Mouse (Mus musculus) CH12.LX (cell line): Measurements from ENCODE around the gene Gm10643. TPM values are rescaled to one million over a fixed set of nuclear protein-coding genes. Genes with fewer than 3 reads are reported as not detected.

Experiments used
- DNase-seq: peaks from one replicate; pipeline ENCODE4 v3.0.0-alpha.2; 2013; ENCODE audit errors: extremely low read depth
- H3K27ac ChIP-seq: 2 replicates; pipeline ENCODE4 v1.5.1; 2012; ENCODE audit warnings: low read depth, mild to moderate bottlenecking, control low read depth, moderate library complexity; ENCODE audit not compliant: insufficient read depth
- H3K27me3 ChIP-seq: replicated peaks from 2 replicates; pipeline ENCODE3; 2012; ENCODE audit warnings: inconsistent platforms
- H3K36me3 ChIP-seq, 2 experiments: replicated peaks in 1 of 2; 2 replicates each; pipeline versions ENCODE3 to v1.6.1; 2012; ENCODE audit warnings: inconsistent platforms in 1 of 2, low read length in 1 of 2, mild to moderate bottlenecking in 1 of 2, mixed read lengths in 1 of 2, moderate library complexity in 1 of 2; ENCODE audit not compliant: control insufficient read depth in 1 of 2, insufficient read depth in 1 of 2
- H3K4me1 ChIP-seq, 2 experiments: 2 replicates each; pipeline ENCODE4 v1.6.1; 2012; ENCODE audit warnings: inconsistent platforms in 1 of 2, moderate library complexity in 1 of 2; ENCODE audit not compliant: insufficient read depth in 2 of 2, control insufficient read depth in 1 of 2
- H3K4me2 ChIP-seq: 2 replicates; pipeline ENCODE4 v1.6.1; 2012; ENCODE audit warnings: low read depth, mild to moderate bottlenecking, control low read depth; ENCODE audit not compliant: poor library complexity, insufficient read depth, severe bottlenecking
- H3K4me3 ChIP-seq, 3 experiments: fragments of 150-350 bp in 1 of 3; sonication (generic) in 1 of 3; replicated peaks in 1 of 3; 2 replicates each; pipeline versions ENCODE3 to v1.5.1; 2011 to 2012; ENCODE audit warnings: low read depth in 2 of 3, low read length in 2 of 3, mild to moderate bottlenecking in 2 of 3, moderate library complexity in 2 of 3, control low read depth in 1 of 3, improper control_type of control experiment in 1 of 3, inconsistent platforms in 1 of 3, mixed read lengths in 1 of 3; ENCODE audit not compliant: poor library complexity in 1 of 3
- H3K79me2 ChIP-seq: replicated peaks from 2 replicates; pipeline ENCODE4 v1.6.1; 2012; ENCODE audit warnings: mild to moderate bottlenecking, moderate library complexity; ENCODE audit not compliant: control insufficient read depth, poor library complexity, insufficient read depth, severe bottlenecking; ENCODE audit errors: extremely low read depth
- H3K9ac ChIP-seq: 2 replicates; pipeline ENCODE4 v1.6.1; 2012; ENCODE audit warnings: low read depth, mild to moderate bottlenecking, control low read depth, moderate library complexity; ENCODE audit not compliant: insufficient read depth
- H3K9me3 ChIP-seq: replicated peaks from 2 replicates; pipeline ENCODE3; 2012; ENCODE audit warnings: low read length, inconsistent platforms, mixed read lengths
- CHD2 ChIP-seq: IDR thresholded peaks from 2 replicates; pipeline ENCODE4 v1.6.1; 2011; ENCODE audit warnings: low read length, improper control_type of control experiment
- CTCF ChIP-seq, 2 experiments: IDR thresholded peaks in 1 of 2; conservative IDR thresholded peaks in 1 of 2; 2 replicates each; pipeline ENCODE4 v1.5.1; 2011 to 2012; ENCODE audit warnings: low read depth in 2 of 2, low read length in 2 of 2, improper control_type of control experiment in 1 of 2, inconsistent platforms in 1 of 2, mild to moderate bottlenecking in 1 of 2, moderate library complexity in 1 of 2
- ELF1 ChIP-seq: IDR thresholded peaks from 2 replicates; pipeline ENCODE4 v1.6.1; 2014; ENCODE audit warnings: low read depth, mild to moderate bottlenecking, inconsistent platforms, low read length, improper control_type of control experiment
- EP300 ChIP-seq: IDR thresholded peaks from 2 replicates; pipeline ENCODE4 v1.6.1; 2011; ENCODE audit warnings: low read length, improper control_type of control experiment
- ETS1 ChIP-seq: conservative IDR thresholded peaks from 2 replicates; pipeline ENCODE4 v1.6.1; 2012; ENCODE audit warnings: low read depth, mild to moderate bottlenecking, inconsistent platforms, low read length, improper control_type of control experiment, moderate library complexity
- GABPA ChIP-seq: IDR thresholded peaks from 2 replicates; pipeline ENCODE4 v1.6.1; 2012; ENCODE audit warnings: low read depth, low read length, improper control_type of control experiment, inconsistent platforms; ENCODE audit not compliant: insufficient replicate concordance
- MAFK ChIP-seq: IDR thresholded peaks from 2 replicates; pipeline ENCODE4 v1.6.1; 2011; ENCODE audit warnings: low read length, improper control_type of control experiment; ENCODE audit not compliant: insufficient replicate concordance
- MEF2A ChIP-seq: IDR thresholded peaks from 2 replicates; pipeline ENCODE4 v1.6.1; 2014; ENCODE audit warnings: low read depth, mild to moderate bottlenecking, inconsistent platforms, low read length, improper control_type of control experiment, borderline replicate concordance
- MYC ChIP-seq: IDR thresholded peaks from 2 replicates; pipeline ENCODE4 v1.6.1; 2011; ENCODE audit warnings: low read depth, mild to moderate bottlenecking, improper control_type of control experiment, low read length
- NELFE ChIP-seq: IDR thresholded peaks from 2 replicates; pipeline ENCODE4 v1.6.1; 2011; ENCODE audit warnings: low read depth, low read length, improper control_type of control experiment
- POLR2AphosphoS2 ChIP-seq: IDR thresholded peaks from 2 replicates; pipeline ENCODE4 v1.6.1; 2011; ENCODE audit warnings: low read depth, low read length, improper control_type of control experiment
- RAD21 ChIP-seq: IDR thresholded peaks from 2 replicates; pipeline ENCODE4 v1.6.1; 2011; ENCODE audit warnings: low read depth, mild to moderate bottlenecking, low read length, improper control_type of control experiment, moderate library complexity
- SIN3A ChIP-seq: IDR thresholded peaks from 2 replicates; pipeline ENCODE4 v1.6.1; 2012; ENCODE audit warnings: low read length, improper control_type of control experiment, inconsistent platforms
- TBP ChIP-seq: conservative IDR thresholded peaks from 2 replicates; pipeline ENCODE4 v1.6.1; 2011; ENCODE audit warnings: low read depth, low read length, improper control_type of control experiment
- ZC3H11A ChIP-seq: IDR thresholded peaks from 2 replicates; pipeline ENCODE4 v1.6.1; 2012; ENCODE audit warnings: low read depth, mild to moderate bottlenecking, inconsistent platforms, low read length, improper control_type of control experiment
- ZMIZ1 ChIP-seq: IDR thresholded peaks from 2 replicates; pipeline ENCODE4 v1.6.1; 2012; ENCODE audit warnings: low read depth, mild to moderate bottlenecking, inconsistent platforms, low read length, improper control_type of control experiment
- ZNF384 ChIP-seq: IDR thresholded peaks from 2 replicates; pipeline ENCODE4 v1.6.1; 2012; ENCODE audit warnings: low read depth, low read length, improper control_type of control experiment, inconsistent platforms
- dilution Hi-C: fragments of 300-500 bp; cut with MboI; formaldehyde crosslinking; loops from 2 replicates; pipeline ENCODE4 v1.14.3; 2020; ENCODE audit warnings: low sequenced_read_pairs; ENCODE audit not compliant: extremely low pct_unique_long_range_greater_than_20kb, extremely low pct_ligation_motif_present
- in situ Hi-C: fragments of 300-500 bp; cut with MboI; formaldehyde crosslinking; loops from 3 replicates; pipeline ENCODE4 v1.14.3; 2019; ENCODE audit warnings: low sequenced_read_pairs, low pct_ligation_motif_present, low pct_unique_long_range_greater_than_20kb, mixed read lengths
- polyA plus RNA-seq: library from polyadenylated mRNA; unstranded; fragments of >175 nt; gene quantifications from 2 replicates; pipeline ENCODE4 v1.2.1, GENCODE M21; 2012; ENCODE audit warnings: low read depth; ENCODE audit not compliant: insufficient read length
- total RNA-seq, 2 experiments: library from RNA; depleted of rRNA; stranded (reverse); fragments of 300-350 nt in 1 of 2; fragments of >200 nt in 1 of 2; gene quantifications; 2 replicates each; pipeline ENCODE4 v1.2.3; 2012 to 2014

The Gm10643 gene
- total and polyA plus RNA-seq, 3 experiments = 0.14 to 0.76 (median 0.42) TPM

DNA sequence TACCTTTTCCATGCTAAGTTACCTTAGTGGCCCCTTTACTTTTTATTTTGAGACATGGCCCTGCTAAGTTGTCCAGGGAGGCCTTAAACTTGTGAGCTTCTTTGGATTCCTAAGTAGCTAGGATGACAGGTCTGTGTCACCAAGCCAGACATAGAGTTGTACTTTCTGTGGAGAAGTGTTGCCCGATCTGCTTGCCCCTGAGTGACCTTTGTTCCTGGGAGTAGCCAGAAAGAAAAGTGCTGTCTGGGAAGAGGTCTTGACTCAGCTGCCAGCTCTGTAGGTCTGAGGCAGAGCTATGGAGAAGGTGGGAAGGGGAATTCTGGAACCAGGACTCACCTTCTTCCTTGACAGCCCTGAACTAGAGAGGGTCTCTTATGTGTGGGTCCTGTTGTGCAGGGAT is 4.2 kb upstream of the Gm10643 start:
- dilution Hi-C loops = no loop called here
- peaks cover 4 to 31% of the 10 kb centered on the region in 2 experiments for H3K36me3 ChIP-seq
- DNase-seq = no peak
- in situ Hi-C loops = no loop called here
- no peak overlapping the region for H3K4me3 ChIP-seq
- no peaks in the 10 kb centered on the region for H3K27me3 ChIP-seq
- H3K79me2 ChIP-seq = peaks cover 14% of the 10 kb centered on the region; the same call in 1 of the 2 replicates
- no peak overlapping the region for H3K4me2 ChIP-seq
- peaks cover 18 to 57% of the 10 kb centered on the region in 2 experiments for H3K4me1 ChIP-seq
- H3K9ac ChIP-seq = no peak overlapping the region
- H3K9me3 ChIP-seq = no peaks in the 10 kb centered on the region
- H3K27ac ChIP-seq = no peak overlapping the region
- no peak for TF ChIP-seq GABPA
- TF ChIP-seq MYC = no peak
- TF ChIP-seq ZMIZ1 = no peak
- no peak for TF ChIP-seq POLR2AphosphoS2
- TF ChIP-seq EP300 = no peak
- no peak for TF ChIP-seq ZNF384

DNA sequence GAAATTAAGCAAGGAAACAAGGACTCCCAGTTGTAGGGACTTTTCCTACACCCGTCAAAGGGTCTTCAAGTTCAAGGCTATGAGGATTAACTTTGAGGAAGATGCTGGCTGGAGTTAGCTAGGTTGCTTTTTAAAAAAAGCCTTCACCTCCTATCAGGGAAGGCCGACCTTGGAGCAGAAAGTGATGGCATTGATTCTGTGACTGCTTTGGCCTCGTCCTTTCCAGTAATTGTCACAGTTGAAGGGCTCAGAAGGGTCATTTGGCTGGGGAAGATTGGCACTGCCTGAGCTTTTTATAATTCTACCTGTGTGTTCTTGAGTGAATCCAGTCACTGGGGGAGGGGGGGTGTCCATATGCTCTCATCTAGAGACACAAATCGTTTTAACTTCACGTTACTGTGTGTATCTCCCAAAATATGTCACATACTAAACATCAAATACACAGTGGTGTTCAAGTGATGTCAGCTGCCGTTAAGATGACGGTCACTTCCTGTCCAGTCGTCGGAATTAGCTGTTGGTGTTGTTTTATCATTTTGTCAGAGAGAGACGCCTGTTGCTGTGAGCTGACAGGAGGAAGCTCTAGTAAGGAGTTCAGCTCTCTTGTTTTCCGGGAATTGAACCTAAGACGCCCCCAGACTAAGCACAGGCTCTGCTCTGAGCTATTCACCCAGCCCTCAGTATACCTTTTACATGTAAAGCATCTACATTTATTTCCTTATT is 3.5 kb upstream of the Gm10643 start:
- Histone ChIP-seq H3K9me3 (no peaks in the 10 kb centered on the region), H3K4me2 (peak overlapping the region; percentile 81), H3K27ac (no peak overlapping the region), H3K27me3 (no peaks in the 10 kb centered on the region), H3K36me3 (peaks cover 0 to 26% of the 10 kb centered on the region in 2 experiments), H3K79me2 (peaks cover 14% of the 10 kb centered on the region; the same call in 1 of the 2 replicates), H3K4me3 (no peak overlapping the region), H3K4me1 (peaks cover 23 to 64% of the 10 kb centered on the region in 2 experiments), H3K9ac (no peak overlapping the region)
- in situ Hi-C loops = no loop called here
- no peak for DNase-seq
- TF ChIP-seq RAD21 = no peak
- no peak for TF ChIP-seq ELF1
- TF ChIP-seq MEF2A = no peak
- no peak for TF ChIP-seq SIN3A
- no peak for TF ChIP-seq NELFE
- no peak for TF ChIP-seq TBP
- no peak for TF ChIP-seq ZNF384
- no peak for TF ChIP-seq MAFK
- no peak for TF ChIP-seq CHD2
- no peak for TF ChIP-seq ETS1
- TF ChIP-seq POLR2AphosphoS2 = no peak
- no peak for TF ChIP-seq CTCF (conservative IDR thresholded peaks at IDR 0.05 in 1 of 2, IDR thresholded peaks at IDR 0.05 in 1 of 2; ENCODE audit: low read depth in 2 of 2, low read length in 2 of 2)
- no peak for TF ChIP-seq ZC3H11A
- dilution Hi-C loops = no loop called here
